Mouse (Mus musculus): Measurements from ENCODE around the gene Neurod1.

DNA sequence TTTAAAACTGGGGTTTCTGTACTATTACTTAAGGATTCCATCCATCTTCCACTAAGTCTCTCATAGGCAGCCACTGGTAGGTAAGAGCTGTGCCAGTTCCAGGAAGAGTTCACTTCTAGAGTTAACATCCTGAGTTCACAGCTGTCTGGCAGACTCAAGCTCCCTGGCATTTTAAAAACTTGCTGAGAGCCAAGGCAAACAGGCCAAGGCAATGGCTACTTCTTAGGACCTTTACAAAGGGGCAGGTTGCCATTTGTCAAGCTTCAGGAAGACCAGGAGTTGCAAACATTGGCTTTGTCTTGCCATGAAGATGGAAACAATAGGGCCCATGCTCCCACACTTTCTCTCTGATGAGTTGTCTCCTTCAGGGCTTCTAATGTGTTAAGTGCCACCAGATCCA is 26.5 kb downstream of the Neurod1 start:
- TF ChIP-seq CTCF (IDR thresholded peaks at IDR 0.05; ENCODE audit: borderline replicate concordance, control insufficient read depth, extremely low read depth, insufficient read depth, low read length, poor library complexity) = no peak
- TF ChIP-seq POLR2A (IDR thresholded peaks at IDR 0.05; ENCODE audit: control insufficient read depth, extremely low read depth, insufficient read depth, low read length, poor library complexity) = no peak
